Mouse (Mus musculus) small intestine, adult 2 months (tissue): ENCODE data around the gene Tbc1d17. TPM values are rescaled to one million over a fixed set of nuclear protein-coding genes. Genes with fewer than 3 reads are reported as not detected.

Experiments
- H3K27ac ChIP-seq: fragments of 200-500 bp; 2 replicates; pipeline ENCODE4 v1.5.1; 2012; ENCODE audit warnings: low read depth, low read length, control low read depth, inconsistent platforms; ENCODE audit not compliant: insufficient read depth
- H3K27me3 ChIP-seq: fragments of 200-500 bp; 2 replicates; pipeline ENCODE4 v1.6.1; 2012; ENCODE audit warnings: mild to moderate bottlenecking, moderate library complexity, low read length, inconsistent platforms; ENCODE audit not compliant: control insufficient read depth, insufficient read depth
- H3K36me3 ChIP-seq: fragments of 200-500 bp; 2 replicates; pipeline ENCODE4 v1.6.1; 2012; ENCODE audit warnings: mild to moderate bottlenecking, low read length, control low read depth, inconsistent platforms; ENCODE audit not compliant: control insufficient read depth, insufficient read depth
- H3K4me1 ChIP-seq: fragments of 200-500 bp; 2 replicates; pipeline ENCODE4 v1.6.1; 2012; ENCODE audit warnings: low read length, inconsistent platforms, mixed read lengths; ENCODE audit not compliant: control insufficient read depth, insufficient read depth, insufficient read length
- H3K4me3 ChIP-seq: fragments of 200-500 bp; 2 replicates; pipeline ENCODE4 v1.5.1; 2012; ENCODE audit warnings: low read depth, mild to moderate bottlenecking, control low read depth, inconsistent platforms, low read length, moderate library complexity
- CTCF ChIP-seq: fragments of 200-500 bp; IDR thresholded peaks from 2 replicates; pipeline ENCODE4 v1.5.1; 2012; ENCODE audit warnings: low read depth, mild to moderate bottlenecking, control low read depth, inconsistent platforms, low read length, moderate library complexity, mixed read lengths; ENCODE audit not compliant: insufficient replicate concordance, insufficient read length; ENCODE audit errors: extremely low read depth
- POLR2A ChIP-seq: fragments of 200-500 bp; IDR thresholded peaks from 2 replicates; pipeline ENCODE4 v1.6.1; 2012; ENCODE audit warnings: low read depth, mild to moderate bottlenecking, control low read depth, inconsistent platforms, low read length, moderate library complexity
- WGBS: fragments of 180-500 bp; shearing (Covaris S2); methylation state at CpG from one replicate; pipeline ENCODE4 v1.1.7; 2018; 5-methylcytosine and 5-hydroxymethylcytosine counted together
- polyA plus RNA-seq: library from polyadenylated mRNA; depleted of rRNA; stranded (reverse); fragments of >200 nt; gene quantifications from 2 replicates; pipeline ENCODE4 v1.2.3, GENCODE M21; 2012; rRNA removed

Gene Tbc1d17
- 32.1 and 63.2 TPM in 2 replicates for polyA plus RNA-seq

- Histone ChIP-seq H3K4me3 (peak within 1 kb of the TSS; percentile 80), H3K4me1 (peaks cover 11% of the 10 kb centered on the region), H3K27ac (peak within 1 kb of the TSS; percentile 91), H3K27me3 (no peaks in the 10 kb centered on the region), H3K36me3 (peaks cover 27% of the 10 kb centered on the region)
- peak; percentile 48; the same call in 1 of the 2 replicates for TF ChIP-seq POLR2A
- no peak for TF ChIP-seq CTCF
- under 1% methylated on average over 54 of the region's 54 CpGs for WGBS
Measured at GRCm38 (mm10) chr7:44848561-44849415, at the start of gene Tbc1d17, which contains the start of gene Akt1s1. Tbc1d17 (minus strand) TSS chr7:44849079. Akt1s1 (plus strand) TSS chr7:44848991.

- no peak overlapping the region for H3K27ac ChIP-seq
- TF ChIP-seq CTCF (peak; percentile 26; the same call in 1 of the 2 replicates), POLR2A (no peak)
- H3K4me3 ChIP-seq: 0 out of 2 replicates have a peak overlapping the region, but pooled peaks have one; percentile 8
- 32% methylated on average over 19 of the region's 19 CpGs for WGBS
- H3K27me3 ChIP-seq: no peaks in the 10 kb centered on the region
- H3K4me1 ChIP-seq: peaks cover 21% of the 10 kb centered on the region
- peaks cover 13% of the 10 kb centered on the region for H3K36me3 ChIP-seq
Measured at GRCm38 (mm10) chr7:44898607-44899006, 49.7 kb upstream of the Tbc1d17 start.

GRCm38 (mm10) chr7:44896499-44896898, 47.6 kb upstream of the Tbc1d17 start:
- Histone ChIP-seq H3K36me3 (peaks cover 3% of the 10 kb centered on the region; the same call in 1 of the 2 replicates), H3K4me3 (peak overlapping the region; percentile 81), H3K4me1 (peaks cover 18% of the 10 kb centered on the region), H3K27ac (peak overlapping the region; percentile 39; the same call in 1 of the 2 replicates), H3K27me3 (no peaks in the 10 kb centered on the region)
- 41% methylated on average over 10 of the region's 10 CpGs for WGBS
- TF ChIP-seq POLR2A: no peak
- no peak for TF ChIP-seq CTCF

- Histone ChIP-seq H3K4me3 (peak within 1 kb of the TSS; percentile 81), H3K27me3 (no peaks in the 10 kb centered on the region), H3K27ac (peak within 1 kb of the TSS; percentile 39), H3K36me3 (peaks cover 3% of the 10 kb centered on the region; the same call in 1 of the 2 replicates), H3K4me1 (peaks cover 20% of the 10 kb centered on the region)
- no peak for TF ChIP-seq POLR2A
- TF ChIP-seq CTCF: peak; percentile 52; the same call in 1 of the 2 replicates
- under 1% methylated on average over 34 of the region's 34 CpGs for WGBS
Measured at GRCm38 (mm10) chr7:44895593-44896434, 46.9 kb upstream of the Tbc1d17 start, which contains the start of gene Fuz. Fuz (plus strand) TSS chr7:44896079.

GRCm38 (mm10) chr7:44895206-44895592, 46.3 kb upstream of the Tbc1d17 start:
- Histone ChIP-seq H3K27ac (no peak overlapping the region), H3K4me1 (peaks cover 26% of the 10 kb centered on the region), H3K36me3 (peaks cover 3% of the 10 kb centered on the region; the same call in 1 of the 2 replicates), H3K27me3 (no peaks in the 10 kb centered on the region), H3K4me3 (no peak overlapping the region)
- 62% methylated on average over 7 of the region's 7 CpGs for WGBS
- TF ChIP-seq POLR2A: no peak
- TF ChIP-seq CTCF: no peak

GRCm38 (mm10) chr7:44894175-44894574, 45.3 kb upstream of the Tbc1d17 start:
- Histone ChIP-seq H3K4me1 (peaks cover 27% of the 10 kb centered on the region), H3K4me3 (no peak overlapping the region), H3K27ac (no peak overlapping the region), H3K36me3 (peaks cover 3% of the 10 kb centered on the region), H3K27me3 (no peaks in the 10 kb centered on the region)
- WGBS: 85% methylated on average over 3 of the region's 3 CpGs
- TF ChIP-seq CTCF: no peak
- TF ChIP-seq POLR2A: no peak

GRCm38 (mm10) chr7:44893197-44893596, 44.3 kb upstream of the Tbc1d17 start:
- TF ChIP-seq CTCF (no peak), POLR2A (no peak)
- Histone ChIP-seq H3K4me3 (no peak overlapping the region), H3K27me3 (no peaks in the 10 kb centered on the region), H3K36me3 (peaks cover 9% of the 10 kb centered on the region), H3K27ac (peak overlapping the region; percentile 19; the same call in 1 of the 2 replicates), H3K4me1 (peaks cover 19% of the 10 kb centered on the region)
- 24% methylated on average over 8 of the region's 8 CpGs for WGBS
